Mouse (Mus musculus): Measurements from ENCODE around the gene Spata46.

Spata46 gene

GRCm38 (mm10) chr1:170343081-170343480, 34.5 kb downstream of the Spata46 start:
- DNase-seq (ENCODE audit: low read depth, low spot score), result peak; percentile 67

GRCm38 (mm10) chr1:170343906-170344305, 35.3 kb downstream of the Spata46 start:
- no peak for DNase-seq (ENCODE audit: low read depth, low spot score)

GRCm38 (mm10) chr1:170346266-170346665, 37.7 kb downstream of the Spata46 start:
- DNase-seq (ENCODE audit: low read depth, low spot score), result no peak

GRCm38 (mm10) chr1:170351080-170351479, 42.5 kb downstream of the Spata46 start:
- DNase-seq (ENCODE audit: low read depth, low spot score), result no peak

GRCm38 (mm10) chr1:170353335-170353734, 44.7 kb downstream of the Spata46 start:
- no peak for DNase-seq (ENCODE audit: low read depth, low spot score)

- DNase-seq (ENCODE audit: low read depth, low spot score), result no peak
These were observed 51.7 kb downstream of the Spata46 start for GRCm38 (mm10) chr1:170360183-170360915.

All from retina, postnatal 7 days (tissue).